Mouse (Mus musculus) layer of hippocampus, adult 11-12 months (tissue): ENCODE results near the gene Mad2l1bp.

ENCODE experiments used
- DNase-seq: peaks from one replicate; pipeline ENCODE4 v3.0.0; 2022; ENCODE audit warnings: low spot score

Mad2l1bp gene

DNA sequence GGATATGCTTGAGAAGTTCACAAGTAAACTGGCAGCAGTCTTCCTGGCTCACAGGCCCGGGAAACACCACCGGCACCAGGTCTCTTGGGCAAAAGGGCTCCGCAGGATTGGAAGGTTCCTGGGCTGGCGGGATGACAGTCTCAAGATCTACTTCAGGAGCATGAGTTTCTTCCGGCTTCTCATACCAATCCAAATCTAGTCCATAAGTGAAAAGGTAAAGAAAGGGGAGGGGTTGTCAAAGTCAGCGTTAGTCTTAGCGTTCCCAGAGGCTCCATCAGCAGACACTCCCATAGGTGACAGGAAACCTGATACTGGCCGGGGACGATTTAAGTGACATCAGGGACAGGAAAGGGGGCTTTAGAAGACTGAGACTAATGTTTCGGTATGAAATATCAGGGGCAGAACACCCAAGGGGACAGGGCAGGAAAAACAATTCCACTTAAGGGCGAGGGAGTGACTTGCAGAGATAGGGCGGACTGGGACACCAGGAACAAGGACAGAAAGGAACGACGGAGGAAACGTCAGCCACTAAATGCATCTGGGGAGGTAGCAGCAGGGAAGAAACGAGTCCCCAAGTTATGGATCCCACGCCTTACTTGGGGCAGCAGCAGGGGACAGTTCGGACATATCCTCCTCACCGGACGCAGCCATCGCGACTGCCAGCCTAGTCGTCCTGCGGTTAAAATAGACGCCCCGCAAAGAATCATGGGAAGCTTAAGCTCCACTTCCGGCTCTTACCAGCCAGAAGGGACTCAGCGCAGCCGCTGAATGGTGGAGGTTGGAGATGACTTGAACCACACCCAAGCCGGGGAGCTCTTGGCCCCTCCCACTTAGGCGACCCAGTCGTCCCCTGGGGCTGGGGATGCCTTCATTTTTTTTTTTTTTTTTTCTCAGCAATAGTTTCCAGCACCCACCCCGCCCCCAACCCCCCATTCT, at the start of gene Mad2l1bp:
Gene Mad2l1bp, minus strand, starts transcription at position 707 of the 936 bp plus-strand sequence.
- peak; percentile 89 for DNase-seq

DNA sequence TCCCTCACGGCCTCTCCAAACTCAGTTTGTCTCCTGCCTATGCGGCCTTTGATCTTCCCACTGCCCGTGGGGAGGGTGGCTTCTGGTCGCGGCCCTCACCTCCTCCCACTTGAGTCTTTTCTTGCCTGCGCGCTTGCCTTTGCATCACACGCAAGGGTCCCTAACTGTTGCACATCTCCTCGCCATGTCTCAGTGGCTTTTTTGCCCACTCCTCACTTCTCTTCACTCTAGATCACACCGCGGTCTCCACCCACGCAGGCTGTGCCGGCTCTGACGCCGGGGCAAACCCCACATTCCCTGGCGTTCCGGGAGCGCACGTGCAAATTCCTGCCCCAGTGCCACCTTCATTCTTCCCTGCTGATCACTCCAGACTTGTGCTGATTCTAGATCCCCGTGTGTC, 49.7 kb upstream of the Mad2l1bp start:
- peak; percentile 26 for DNase-seq

DNA sequence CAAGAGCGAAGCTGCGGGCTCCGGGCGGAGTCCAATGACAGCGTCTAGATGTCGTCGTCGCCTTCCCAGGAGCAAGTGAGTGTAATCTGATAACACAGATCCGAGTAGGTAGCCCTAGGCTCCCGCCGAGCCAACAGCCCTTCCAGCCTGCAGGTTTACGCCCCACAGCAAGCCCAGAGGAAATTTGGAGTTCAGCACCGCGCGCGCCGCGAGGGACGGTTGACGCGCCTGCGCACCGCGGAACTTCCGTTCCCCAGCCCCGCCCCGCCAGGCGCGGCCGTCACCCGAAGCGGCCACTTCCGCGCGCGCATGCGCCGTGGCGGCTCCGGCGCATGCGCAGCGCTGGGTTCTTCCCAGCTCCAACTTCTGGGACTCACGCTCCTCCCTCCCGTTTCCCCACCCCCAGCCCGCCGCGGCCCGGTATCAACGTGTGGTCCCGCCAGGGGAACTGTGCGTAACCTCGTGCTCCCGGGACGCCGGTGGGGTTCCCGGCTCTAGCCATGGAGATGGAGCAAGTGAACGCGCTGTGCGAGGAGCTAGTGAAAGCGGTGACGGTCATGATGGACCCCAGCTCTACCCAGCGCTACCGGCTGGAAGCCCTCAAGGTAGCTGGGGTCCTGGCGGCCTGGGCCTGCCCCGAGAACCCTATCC, 49.2 kb upstream of the Mad2l1bp start, which contains the start of the genes Polh and Xpo5:
Gene Polh, minus strand, starts transcription at position 225 of the 651 bp plus-strand sequence.
Gene Xpo5, plus strand, starts transcription at position 362 of the 651 bp plus-strand sequence.
- peak; percentile 91 for DNase-seq

DNA sequence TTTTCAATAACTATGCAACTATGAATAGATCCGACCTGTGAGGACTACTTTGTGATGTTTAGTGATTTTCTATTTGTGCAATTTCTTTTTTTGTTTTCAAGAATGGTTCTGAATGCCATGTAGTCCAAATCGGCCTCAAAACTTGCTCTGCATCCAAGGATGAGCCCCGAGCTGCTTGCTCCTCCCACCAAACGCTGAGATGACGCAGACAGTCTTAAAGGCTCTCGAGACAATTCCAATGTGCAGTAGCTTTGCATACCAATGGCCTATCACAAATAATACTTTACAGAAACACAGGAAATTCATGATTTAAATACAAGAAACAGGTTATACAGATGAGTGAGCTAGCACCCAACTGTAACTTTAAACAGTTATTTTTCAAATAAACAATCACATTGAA, 47.8 kb upstream of the Mad2l1bp start:
- DNase-seq = no peak

DNA sequence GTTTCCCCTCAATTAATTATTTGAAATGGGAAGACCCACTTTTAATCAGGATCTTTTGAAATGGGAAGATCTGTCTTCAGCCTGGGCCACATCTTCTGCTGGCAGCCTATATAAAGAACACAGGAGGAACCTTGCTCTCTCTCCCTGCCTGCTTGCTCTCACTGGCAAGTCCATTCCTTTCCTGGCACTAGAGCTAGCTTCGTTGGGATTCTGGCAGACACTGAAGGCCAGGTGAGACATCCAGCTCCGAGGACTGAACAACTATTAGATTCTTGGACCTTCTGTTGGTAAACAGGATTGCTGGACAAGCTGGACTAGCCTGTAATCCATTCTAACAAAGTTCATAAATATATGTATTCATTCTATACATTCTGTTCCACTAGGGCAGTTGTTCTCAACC, 35.5 kb upstream of the Mad2l1bp start:
- DNase-seq = no peak

DNA sequence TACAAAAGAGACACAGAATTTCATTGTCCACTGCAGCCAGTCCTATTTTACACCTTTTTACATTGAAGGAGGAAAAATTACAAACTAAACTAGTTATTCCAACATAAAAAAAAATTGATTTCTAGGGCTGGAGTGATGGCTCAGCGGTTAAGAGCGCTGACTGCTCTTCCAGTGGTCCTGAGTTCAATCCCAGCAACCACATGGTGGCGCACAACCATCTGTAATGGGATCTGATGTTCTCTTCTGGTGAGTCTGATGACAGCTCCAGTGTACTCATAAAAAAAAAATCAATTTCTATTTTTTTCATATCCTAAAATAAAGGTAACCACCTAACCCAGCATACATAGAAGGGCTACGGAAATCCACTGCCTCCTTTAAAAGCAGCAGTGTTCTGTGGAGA, 28.9 kb upstream of the Mad2l1bp start:
- no peak for DNase-seq

DNA sequence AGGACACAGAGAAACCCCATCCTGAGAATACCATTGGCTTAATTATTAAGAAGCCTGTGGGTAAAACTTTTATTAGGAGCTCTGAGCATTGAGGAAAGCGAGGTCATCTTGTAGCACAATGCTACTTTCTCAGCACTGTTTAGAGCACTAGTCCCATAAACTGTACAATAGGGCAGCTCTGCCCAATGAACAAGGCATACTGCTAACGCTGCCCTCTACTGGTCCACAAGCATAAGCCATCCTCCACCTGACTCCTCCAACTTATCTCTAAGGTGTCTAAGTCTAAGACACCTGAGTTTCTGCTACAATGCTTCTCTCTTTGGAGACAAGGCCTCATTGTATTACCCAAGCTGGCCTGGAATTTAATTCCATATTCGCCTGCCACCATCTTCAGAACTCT, 17.2 kb upstream of the Mad2l1bp start:
- DNase-seq = no peak

DNA sequence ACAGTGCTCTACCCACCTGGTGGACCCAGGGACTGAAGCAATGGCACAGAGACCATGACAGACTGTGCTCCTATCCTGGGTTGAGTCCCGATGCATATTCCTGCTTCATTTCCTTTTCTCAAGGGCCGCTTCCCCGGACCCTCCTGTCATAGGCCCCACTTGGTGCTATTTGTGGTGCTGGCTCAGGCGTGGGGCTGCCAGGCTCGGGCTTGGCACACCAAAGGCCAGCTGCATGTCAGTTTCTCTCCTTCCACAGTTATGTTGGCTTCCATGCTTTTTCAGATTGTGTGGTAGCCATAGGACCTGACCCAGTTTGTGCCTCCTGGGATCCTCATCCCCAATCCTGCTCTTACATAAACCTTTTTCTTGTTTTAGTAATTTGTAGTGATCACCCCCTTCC, 15.4 kb upstream of the Mad2l1bp start:
- no peak for DNase-seq

DNA sequence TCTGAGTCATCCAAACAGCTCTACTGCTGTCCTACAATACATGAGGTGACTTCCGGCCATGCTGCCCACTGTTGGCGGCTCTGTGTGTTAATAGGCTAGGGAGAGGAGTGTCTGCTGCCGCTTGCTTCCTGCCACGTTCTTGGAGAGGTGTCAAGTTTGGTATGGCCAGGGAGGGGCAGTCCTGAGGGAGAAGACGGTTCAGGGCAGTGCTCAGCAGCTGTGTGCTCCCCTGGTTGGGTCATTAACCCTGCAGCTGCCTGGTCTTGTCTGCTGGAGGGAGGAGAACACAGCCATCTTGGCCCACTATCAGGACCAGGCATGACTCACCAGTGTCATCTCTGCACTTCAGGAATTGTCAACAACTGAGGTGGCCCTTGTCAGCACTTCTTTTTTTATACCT, 15.0 kb upstream of the Mad2l1bp start:
- DNase-seq = no peak

DNA sequence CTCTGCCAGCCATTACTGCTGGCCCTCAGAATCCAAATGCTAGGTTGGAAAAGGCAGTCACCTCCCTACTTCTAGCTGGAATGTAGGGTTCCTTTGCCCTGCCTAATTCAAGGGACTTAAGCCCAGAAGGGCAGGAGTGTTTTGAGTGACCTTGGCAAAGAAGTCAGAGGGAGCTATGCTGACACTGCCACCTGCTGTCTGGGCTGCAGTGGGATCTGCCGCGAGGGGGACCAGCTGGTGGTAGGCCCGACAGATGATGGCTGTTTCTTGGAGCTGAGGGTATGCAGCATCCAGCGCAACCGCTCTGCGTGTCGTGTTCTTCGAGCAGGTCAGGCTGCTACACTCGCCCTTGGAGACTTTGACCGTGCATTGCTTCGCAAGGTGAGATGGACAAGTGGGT, 13.7 kb upstream of the Mad2l1bp start:
- no peak for DNase-seq

DNA sequence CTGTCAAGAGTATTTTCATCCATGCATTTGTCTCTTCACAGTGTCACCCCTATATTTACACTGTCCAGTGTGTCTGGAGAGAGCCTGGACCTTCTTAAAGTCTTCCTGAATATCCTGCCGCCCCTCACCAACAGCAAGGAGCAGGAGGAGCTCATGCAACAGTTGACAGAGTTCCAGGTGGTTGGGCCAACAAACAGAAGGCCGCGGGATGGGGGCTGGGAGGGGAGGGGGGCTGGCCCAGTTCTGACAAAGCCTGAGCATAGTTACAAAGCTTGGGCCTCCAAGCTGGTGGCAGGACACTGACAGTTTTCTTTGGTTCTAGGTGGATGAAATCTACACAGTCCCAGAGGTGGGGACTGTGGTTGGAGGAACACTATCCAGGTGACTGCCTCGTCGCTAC, 12.9 kb upstream of the Mad2l1bp start:
- no peak for DNase-seq

DNA sequence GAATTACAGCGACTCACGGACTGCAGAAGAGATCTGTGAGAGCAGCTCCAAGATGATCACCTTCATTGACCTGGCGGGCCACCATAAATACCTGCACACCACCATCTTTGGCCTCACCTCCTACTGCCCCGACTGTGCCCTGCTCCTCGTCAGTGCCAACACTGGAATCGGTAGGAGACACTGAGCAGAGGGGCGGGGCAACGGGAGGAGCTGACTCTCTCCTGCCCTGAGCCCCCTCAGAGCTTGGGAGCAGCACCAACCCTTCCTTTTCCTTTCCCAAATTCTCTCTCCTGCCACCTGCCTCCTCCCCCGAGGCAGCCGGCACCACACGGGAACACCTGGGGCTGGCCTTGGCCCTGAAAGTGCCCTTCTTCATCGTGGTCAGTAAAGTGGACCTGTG, 12.1 kb upstream of the Mad2l1bp start:
- DNase-seq = no peak

DNA sequence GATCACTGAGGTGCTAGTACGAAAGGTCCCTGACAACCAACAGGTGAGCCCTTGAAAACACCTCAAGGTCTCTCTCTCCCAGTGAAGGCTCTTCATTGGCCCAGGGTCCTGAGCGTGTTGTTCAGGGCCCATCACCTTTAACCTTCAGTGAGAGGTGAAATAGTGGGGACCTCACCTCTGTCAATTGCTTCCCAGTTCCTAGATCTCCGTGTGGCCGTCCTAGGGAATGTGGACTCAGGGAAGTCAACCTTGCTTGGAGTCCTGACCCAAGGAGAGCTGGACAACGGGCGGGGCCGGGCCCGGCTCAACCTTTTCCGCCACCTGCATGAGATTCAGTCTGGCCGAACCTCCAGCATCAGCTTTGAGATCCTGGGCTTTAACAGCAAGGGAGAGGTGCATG, 11.4 kb upstream of the Mad2l1bp start:
- no peak for DNase-seq

DNA sequence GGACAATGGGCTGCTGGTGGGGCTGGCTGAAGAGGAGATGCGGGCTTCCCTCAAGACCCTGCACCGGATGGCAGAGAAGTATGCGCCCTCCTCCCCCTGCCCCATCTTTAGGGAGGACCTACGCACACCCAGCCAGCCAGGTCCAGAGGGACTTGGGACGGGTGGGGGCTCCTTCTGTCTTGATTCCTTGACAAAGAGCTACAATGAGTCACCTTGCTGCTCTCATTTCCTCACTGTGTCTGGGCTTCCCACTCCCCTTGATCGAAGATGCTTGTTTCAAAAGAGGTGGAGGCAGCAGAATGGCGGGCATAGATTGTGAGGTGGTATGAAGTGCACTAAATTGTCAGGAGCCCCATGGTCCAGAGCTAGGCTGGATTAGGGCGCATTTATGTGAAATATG, 10.9 kb upstream of the Mad2l1bp start:
- DNase-seq = no peak

DNA sequence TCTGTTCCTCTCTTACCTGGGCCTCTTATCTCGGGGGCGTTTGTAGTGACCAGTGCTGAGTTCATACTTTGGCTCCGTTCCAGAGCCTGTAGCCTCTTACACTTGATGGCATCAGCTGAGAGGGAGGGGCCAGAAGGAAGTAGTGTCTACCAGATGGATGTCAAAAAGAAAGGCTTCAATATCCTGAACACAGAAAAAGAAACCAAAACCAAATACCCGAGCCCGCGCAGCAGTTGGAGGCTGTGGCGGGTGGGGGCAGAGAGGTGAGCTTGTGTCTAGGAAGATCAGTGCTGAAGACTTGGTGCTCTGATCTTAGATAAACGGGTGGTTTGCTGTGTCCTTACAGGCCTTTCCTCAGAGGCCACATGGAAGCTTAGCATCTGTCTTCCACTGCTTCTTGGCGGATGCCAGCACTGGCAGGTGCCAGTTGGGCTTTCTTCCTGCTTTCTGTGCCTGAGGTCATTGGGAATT, 9.6 kb upstream of the Mad2l1bp start:
- DNase-seq = no peak

DNA sequence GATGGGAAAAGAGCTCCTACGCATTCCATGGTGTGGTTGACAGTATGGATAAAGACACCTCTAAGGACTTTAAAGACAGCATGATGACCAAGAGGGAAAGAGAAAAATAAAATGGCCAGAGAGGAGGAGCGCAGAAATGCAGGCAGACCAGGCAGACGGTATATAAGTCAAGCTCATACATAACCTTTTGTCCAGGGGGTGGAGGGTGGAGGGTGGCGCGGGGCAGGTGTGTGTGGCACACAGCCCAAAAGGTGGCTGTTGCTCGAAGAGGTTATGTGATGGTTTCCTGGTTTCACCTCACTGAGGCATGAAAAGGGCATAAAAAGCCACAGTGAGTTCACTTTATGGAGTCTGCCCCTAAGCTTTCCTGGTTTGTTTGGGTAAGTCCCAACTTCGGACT, 9.2 kb upstream of the Mad2l1bp start:
- no peak for DNase-seq

DNA sequence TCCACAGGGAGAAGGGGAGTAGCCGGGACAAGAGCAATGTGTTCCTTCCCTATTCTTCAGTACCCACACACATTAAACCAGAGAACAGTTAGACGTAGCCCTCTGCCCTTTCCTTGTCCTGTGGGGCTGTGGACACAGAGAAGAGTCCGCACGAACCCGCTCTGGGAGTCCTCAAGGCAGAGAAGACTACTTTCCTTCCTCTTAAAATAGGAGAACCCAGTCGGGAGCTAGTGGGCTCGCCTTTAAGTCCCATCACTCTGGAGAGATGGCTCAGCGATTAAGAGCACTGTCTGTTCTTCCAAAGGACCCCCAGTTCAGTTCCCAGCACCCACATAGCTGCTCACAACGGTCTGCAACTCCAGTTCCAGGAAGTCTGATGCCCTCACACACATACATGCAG, 8.4 kb upstream of the Mad2l1bp start:
- no peak for DNase-seq

DNA sequence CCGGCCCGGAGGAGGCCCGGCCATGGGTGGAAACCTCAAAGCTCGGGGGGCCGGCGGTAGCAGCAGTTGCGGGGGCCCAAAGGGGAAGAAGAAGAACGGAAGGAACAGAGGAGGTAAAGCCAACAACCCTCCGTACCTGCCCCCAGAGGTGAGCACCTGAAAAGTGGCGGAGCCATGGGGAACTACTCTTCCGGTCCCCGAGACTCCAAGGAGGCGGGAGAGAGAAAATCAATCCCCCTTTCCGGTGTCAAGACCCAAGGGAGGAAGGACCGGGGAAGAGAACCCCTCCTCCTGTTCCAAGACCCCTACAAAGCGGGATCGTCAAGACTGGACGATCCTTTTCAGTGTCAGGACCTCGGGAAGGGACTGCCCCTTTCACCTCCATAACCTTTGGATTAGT, 7.8 kb upstream of the Mad2l1bp start:
- DNase-seq = no peak

DNA sequence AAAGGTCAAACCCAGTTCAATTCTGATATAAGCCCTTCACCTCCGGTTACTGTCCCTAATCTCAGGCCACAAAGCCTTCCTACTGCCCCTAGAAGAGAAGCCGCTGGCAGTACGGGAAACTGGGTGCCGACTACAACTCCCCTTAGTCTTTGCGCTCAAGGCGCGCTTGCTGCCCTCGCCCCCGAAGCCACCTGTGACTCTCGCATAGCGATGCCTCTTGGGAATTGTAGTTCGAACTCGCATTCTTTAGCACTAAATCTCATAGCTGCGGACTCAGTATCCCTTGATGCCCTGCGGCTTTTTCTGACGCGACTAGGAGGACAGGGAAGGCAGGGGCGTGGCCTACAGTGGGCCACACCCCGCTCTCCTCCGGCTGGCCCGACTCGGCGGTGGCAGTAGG, 7.3 kb upstream of the Mad2l1bp start, which contains the start of gene Gtpbp2:
Gene Gtpbp2, plus strand, starts transcription at position 347 of the 400 bp plus-strand sequence.
- DNase-seq = peak; percentile 98

DNA sequence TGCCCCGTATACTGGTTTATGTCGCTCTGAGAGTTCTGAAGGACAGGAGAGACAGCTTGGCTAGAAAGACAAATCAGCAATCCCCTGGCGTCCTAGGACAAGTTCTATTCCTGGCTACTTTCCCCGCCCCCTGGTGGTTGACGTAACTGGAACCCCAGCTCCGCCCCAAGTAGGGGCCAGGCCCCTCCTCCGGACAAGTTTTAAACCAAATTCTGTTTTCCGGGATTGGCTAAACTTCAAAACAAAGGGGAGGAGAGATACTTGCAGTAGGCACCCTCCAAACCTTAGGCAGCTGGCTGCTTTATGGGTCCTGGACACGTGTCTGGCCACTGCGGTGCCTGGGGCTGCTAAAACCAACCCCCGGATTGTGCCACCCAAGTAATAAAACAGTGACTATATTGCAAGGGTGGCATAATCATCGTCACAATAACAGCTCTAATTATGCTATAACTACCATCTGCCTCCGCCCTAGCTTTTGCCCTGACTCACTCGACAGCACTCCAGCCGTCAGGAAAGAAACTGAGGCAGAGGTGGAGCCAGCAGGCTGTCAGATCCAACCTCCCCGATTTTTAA, 6.8 kb upstream of the Mad2l1bp start:
- peak; percentile 92 for DNase-seq

DNA sequence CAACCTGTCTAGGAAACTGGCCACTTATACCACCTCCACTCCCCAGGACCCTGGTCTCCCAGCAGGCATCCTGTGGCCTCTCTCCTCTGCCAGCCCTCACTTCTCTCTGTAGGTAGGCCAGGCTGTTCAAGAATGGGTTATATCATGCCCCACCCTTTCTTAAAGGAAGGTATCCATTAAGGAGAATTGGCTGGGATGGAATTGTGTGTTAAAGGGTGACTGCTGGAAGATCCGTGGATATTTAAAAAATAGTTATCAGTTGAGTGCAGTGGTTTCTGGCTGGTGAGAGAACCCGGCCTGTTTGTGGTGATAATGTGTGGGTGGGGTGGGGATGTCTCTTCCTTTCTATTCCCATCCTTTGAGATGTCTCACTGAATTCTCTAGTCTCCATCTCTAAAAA, 5.9 kb upstream of the Mad2l1bp start:
- no peak for DNase-seq

DNA sequence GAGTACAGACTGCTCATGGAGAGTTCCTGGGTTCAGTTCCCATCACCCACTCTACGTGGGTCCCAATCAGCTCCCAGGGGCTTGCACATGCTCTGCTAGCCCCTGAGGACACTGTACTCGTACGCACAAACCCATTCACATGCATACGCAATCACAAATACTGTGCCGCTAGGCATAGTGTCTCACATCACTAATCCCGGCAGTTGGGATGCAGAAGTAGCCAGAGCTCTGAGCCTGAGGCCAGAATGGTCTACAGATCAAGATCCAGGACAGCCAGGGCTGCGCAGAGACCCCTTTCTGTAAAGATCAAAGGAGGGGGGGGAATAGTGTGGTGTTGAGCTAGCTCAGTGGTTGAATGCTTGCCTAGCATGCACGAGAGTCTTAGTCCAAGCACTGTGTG, 3.8 kb upstream of the Mad2l1bp start:
- no peak for DNase-seq

DNA sequence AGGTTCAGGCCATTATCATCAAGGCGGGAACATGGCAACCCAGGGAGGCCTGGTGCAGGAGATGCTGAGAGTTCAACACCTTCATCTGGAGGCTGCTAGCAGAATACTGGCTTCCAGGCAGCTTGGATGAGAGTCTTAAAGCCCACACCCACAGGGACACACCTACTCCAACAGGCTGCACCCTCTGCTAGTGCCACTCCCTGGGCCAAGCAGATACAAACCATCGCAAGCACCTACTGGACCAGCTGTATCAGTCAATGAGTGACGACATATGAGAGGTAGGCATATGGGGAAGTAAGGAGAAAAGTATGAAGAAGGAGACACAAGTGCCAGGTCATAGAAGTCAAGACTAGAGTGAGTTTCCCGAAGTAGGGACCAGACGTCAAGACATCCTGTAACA, 3.3 kb upstream of the Mad2l1bp start:
- no peak for DNase-seq
